Mouse (Mus musculus) spleen, adult 12 weeks (tissue): ENCODE data around the gene Perp.

ENCODE experiments used
- DNase-seq: peaks from one replicate; pipeline ENCODE4 v3.0.0; 2022; ENCODE audit warnings: low spot score

Gene Perp

GRCm38 (mm10) chr10:18844441-18845286 lies at the start of gene Perp:
Perp (plus strand) TSS chr10:18845020.
- no peak for DNase-seq

GRCm38 (mm10) chr10:18811751-18812150 lies 33.1 kb upstream of the Perp start:
- no peak for DNase-seq

GRCm38 (mm10) chr10:18816560-18816959 lies 28.3 kb upstream of the Perp start:
- no peak for DNase-seq

GRCm38 (mm10) chr10:18825143-18825542 lies 19.7 kb upstream of the Perp start:
- no peak for DNase-seq

- no peak for DNase-seq
Observed at GRCm38 (mm10) chr10:18826107-18826506, 18.7 kb upstream of the Perp start.

GRCm38 (mm10) chr10:18827936-18828335 lies 16.9 kb upstream of the Perp start:
- no peak for DNase-seq

- no peak for DNase-seq
Observed at GRCm38 (mm10) chr10:18830359-18830758, 14.5 kb upstream of the Perp start.

GRCm38 (mm10) chr10:18831823-18832222 lies 13.0 kb upstream of the Perp start:
- DNase-seq: no peak

GRCm38 (mm10) chr10:18834389-18834788 lies 10.4 kb upstream of the Perp start:
- DNase-seq: no peak

GRCm38 (mm10) chr10:18835684-18836479 lies 8.9 kb upstream of the Perp start:
- DNase-seq: no peak

- DNase-seq: no peak
Observed at GRCm38 (mm10) chr10:18839530-18839929, 5.3 kb upstream of the Perp start.

- no peak for DNase-seq
Observed at GRCm38 (mm10) chr10:18840736-18841135, 4.1 kb upstream of the Perp start.

- DNase-seq: no peak
Observed at GRCm38 (mm10) chr10:18845287-18845662, 455 bp downstream of the Perp start.

GRCm38 (mm10) chr10:18845711-18846110 lies 891 bp downstream of the Perp start:
- DNase-seq: no peak

- DNase-seq: no peak
Observed at GRCm38 (mm10) chr10:18846474-18847264, 1.8 kb downstream of the Perp start.

- no peak for DNase-seq
Observed at GRCm38 (mm10) chr10:18850177-18850576, 5.4 kb downstream of the Perp start.

GRCm38 (mm10) chr10:18853417-18853816 lies 8.6 kb downstream of the Perp start:
- DNase-seq: no peak

- DNase-seq: no peak
Observed at GRCm38 (mm10) chr10:18857244-18857643, 12.4 kb downstream of the Perp start.

GRCm38 (mm10) chr10:18859632-18860031 lies 14.8 kb downstream of the Perp start:
- no peak for DNase-seq

- no peak for DNase-seq
Observed at GRCm38 (mm10) chr10:18860119-18860824, 15.5 kb downstream of the Perp start.

GRCm38 (mm10) chr10:18860831-18861230 lies 16.0 kb downstream of the Perp start:
- DNase-seq: no peak

- no peak for DNase-seq
Observed at GRCm38 (mm10) chr10:18861418-18861817, 16.6 kb downstream of the Perp start.
